Mouse (Mus musculus) limb, embryonic 11.5 days (tissue): ENCODE results near the gene Shq1. TPM values are rescaled to one million over a fixed set of nuclear protein-coding genes. Genes with fewer than 3 reads are reported as not detected.

Experiments
- ATAC-seq: fragments of 200-750 bp; cut with Nextera tagmentation; 2 replicates; pipeline ENCODE4 v1.8.0; 2017; ENCODE audit warnings: low read depth; ENCODE audit not compliant: insufficient number of reproducible peaks, low FRiP score, low TSS enrichment
- DNase-seq: peaks from one replicate; pipeline ENCODE4 v3.0.0-alpha.2; 2015; ENCODE audit warnings: low spot score
- H3K27ac ChIP-seq: fragments of 300-500 bp; sonication (generic); replicated peaks from 2 replicates; pipeline ENCODE4 v1.5.1; 2014; ENCODE audit warnings: low read depth, mild to moderate bottlenecking, low read length
- H3K27me3 ChIP-seq: fragments of 300-500 bp; sonication (generic); 2 replicates; pipeline ENCODE4 v1.6.1; 2014; ENCODE audit warnings: mild to moderate bottlenecking, low read length, mixed read lengths; ENCODE audit not compliant: control insufficient read depth, insufficient read depth
- H3K36me3 ChIP-seq: fragments of 300-500 bp; sonication (generic); 2 replicates; pipeline ENCODE4 v1.6.1; 2014; ENCODE audit warnings: mild to moderate bottlenecking, low read length, moderate library complexity, mixed read lengths; ENCODE audit not compliant: control insufficient read depth, insufficient read depth
- H3K4me1 ChIP-seq: fragments of 300-500 bp; sonication (generic); 2 replicates; pipeline ENCODE4 v1.6.1; 2014; ENCODE audit warnings: low read length, mixed read lengths; ENCODE audit not compliant: control insufficient read depth, insufficient read depth
- H3K4me2 ChIP-seq: fragments of 300-500 bp; sonication (generic); 2 replicates; pipeline ENCODE4 v1.6.1; 2014; ENCODE audit warnings: low read depth, mild to moderate bottlenecking, moderate library complexity; ENCODE audit not compliant: severe bottlenecking
- H3K4me3 ChIP-seq: fragments of 300-500 bp; sonication (generic); 2 replicates; pipeline ENCODE4 v1.5.1; 2014; ENCODE audit warnings: low read depth, low read length
- H3K9ac ChIP-seq: fragments of 300-500 bp; sonication (generic); 2 replicates; pipeline ENCODE4 v1.6.1; 2014; ENCODE audit warnings: mild to moderate bottlenecking, low read length
- H3K9me3 ChIP-seq: fragments of 300-500 bp; sonication (generic); 2 replicates; pipeline ENCODE4 v1.6.1; 2016; ENCODE audit warnings: low read length; ENCODE audit not compliant: control insufficient read depth
- WGBS: fragments of 180-500 bp; shearing (Covaris S2); extraction: QIAGEN DNeasy Blood & Tissue Kit; methylation state at CpG from one replicate; pipeline ENCODE4 v1.1.7; 2014; 5-methylcytosine and 5-hydroxymethylcytosine counted together
- polyA plus RNA-seq: library from polyadenylated mRNA; unstranded; fragments of >200 nt; fragmentation: Nextera tagmentation; extraction: Ambion mirVana; gene quantifications from 2 replicates; pipeline ENCODE4 v1.2.1, GENCODE M21; 2014

Shq1 gene
- polyA plus RNA-seq, 1 experiment from 2014 or later, result 20.3 TPM

DNA sequence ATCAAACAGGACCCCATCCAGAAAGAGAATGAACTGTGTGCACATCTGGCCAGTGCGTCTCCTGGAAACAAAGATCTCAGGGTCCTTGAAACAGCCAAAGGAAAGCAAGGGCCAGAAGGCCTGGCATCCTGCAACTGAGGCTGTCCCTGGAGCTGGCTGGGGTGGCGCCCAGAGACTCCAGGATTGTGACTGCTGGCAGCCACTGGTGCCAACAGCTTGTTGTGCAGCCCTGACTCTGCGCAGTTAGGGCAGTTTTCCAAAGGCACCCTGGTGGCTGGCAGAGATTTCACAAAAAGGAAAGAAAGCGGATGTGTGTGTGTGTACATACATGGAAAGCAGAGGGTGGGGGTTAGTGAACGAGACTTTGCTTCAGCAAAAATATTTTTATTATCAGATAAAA is 10.6 kb downstream of the Shq1 start:
- WGBS, result 88% methylated on average over 5 of the region's 5 CpGs
- no peaks in the 10 kb centered on the region; the same call in 1 of the 2 replicates for H3K36me3 ChIP-seq

DNA sequence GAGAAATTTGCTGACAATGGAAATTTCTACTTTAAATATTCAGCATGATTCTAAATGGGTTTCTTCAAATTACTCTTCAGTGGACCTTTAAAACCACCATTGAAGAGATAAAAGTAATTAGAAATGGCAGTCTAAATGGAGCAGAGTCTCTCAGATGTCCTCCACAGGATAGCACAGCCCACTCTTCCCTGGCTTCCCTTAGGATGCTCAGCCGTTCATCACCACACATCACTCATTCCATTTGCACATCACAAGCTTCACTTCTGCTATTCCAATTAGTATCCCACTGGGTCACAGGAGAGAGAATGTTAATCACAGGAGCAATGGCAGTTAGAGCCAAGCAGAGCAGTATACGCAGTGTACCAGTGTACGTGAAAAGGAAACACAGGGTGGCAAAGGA is 18.4 kb downstream of the Shq1 start:
- H3K27me3 ChIP-seq, result no peaks in the 10 kb centered on the region
- H3K4me3 ChIP-seq, result no peak overlapping the region
- H3K4me2 ChIP-seq, result no peak overlapping the region
- no peak overlapping the region for H3K27ac ChIP-seq
- no peak for ATAC-seq
- no peaks in the 10 kb centered on the region for H3K4me1 ChIP-seq
- H3K36me3 ChIP-seq, result no peaks in the 10 kb centered on the region
- no peaks in the 10 kb centered on the region for H3K9me3 ChIP-seq
- no peak for DNase-seq
- WGBS, result 63% methylated on average over 3 of the region's 3 CpGs
- H3K9ac ChIP-seq, result no peak overlapping the region

More for the DNA sequence above, 10.6 kb downstream of the Shq1 start:
- Histone ChIP-seq H3K9me3 (no peaks in the 10 kb centered on the region), H3K9ac (no peak overlapping the region), H3K4me2 (no peak overlapping the region), H3K27me3 (no peaks in the 10 kb centered on the region), H3K4me1 (no peaks in the 10 kb centered on the region), H3K27ac (no peak overlapping the region), H3K4me3 (no peak overlapping the region)
- DNase-seq (no peak), ATAC-seq (no peak)

DNA sequence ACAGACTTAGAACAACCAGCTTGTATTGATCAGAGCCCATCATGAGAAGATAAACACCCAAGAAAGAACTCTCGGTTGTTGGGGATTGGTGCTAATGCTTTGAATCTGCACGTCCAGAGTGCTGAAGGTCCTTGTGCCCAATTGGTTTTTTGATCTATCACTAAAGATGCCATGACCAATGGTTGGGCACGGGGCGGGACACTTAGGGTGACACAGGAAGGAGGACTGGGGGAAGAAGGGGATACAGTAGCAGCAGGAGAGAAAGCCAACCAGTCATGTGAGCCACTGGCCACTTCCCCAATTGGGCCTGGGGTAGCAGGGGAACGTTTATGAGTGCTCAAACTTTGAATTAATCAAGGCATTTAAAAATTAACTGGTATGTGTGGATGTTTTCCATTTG is 23.8 kb downstream of the Shq1 start:
- DNase-seq (no peak), ATAC-seq (no peak)
- whole genome bisulfite sequencing, result 76% methylated on average over 5 of the region's 5 CpGs
- Histone ChIP-seq H3K9ac (no peak overlapping the region), H3K9me3 (no peaks in the 10 kb centered on the region), H3K4me2 (no peak overlapping the region), H3K27ac (no peak overlapping the region), H3K4me3 (no peak overlapping the region), H3K36me3 (no peaks in the 10 kb centered on the region), H3K4me1 (peaks cover 4% of the 10 kb centered on the region; the same call in 1 of the 2 replicates), H3K27me3 (no peaks in the 10 kb centered on the region)

DNA sequence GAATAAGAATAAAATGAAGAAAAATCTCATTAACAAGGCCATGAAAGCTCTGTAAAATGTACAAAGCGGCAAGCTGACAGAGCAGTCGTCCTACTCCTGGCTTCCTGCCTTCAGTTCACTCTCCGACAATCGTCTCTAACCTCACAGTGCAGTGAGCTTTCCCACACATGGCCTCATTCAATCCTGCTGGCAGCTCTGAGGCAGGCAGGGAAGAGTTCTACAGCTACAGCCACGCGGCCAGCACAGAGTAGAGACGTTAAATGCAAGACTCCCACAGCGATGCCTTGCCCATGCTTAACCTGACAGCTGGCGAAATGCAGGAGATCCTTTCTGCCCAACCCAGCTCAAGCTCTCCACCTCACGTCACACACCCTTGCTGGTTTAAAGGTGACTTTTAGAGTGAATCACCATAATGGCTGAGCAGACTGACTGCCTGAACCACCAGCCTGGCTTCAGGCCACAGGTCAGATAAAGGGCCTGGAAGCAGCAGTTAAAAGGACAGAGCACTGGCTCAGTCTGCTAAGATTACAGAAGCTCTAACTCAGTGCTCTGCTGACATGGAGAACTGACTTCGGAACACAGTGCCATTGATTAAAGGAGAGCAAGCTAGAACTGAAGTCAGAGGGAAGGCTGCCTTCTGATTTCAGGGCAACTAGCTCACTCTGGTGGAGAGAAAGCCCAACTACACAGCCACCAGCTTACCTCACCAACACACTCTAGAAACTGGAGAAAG is 25.3 kb downstream of the Shq1 start:
- H3K4me2 ChIP-seq, result no peak overlapping the region
- ATAC-seq (peak; percentile 67), DNase-seq (peak; percentile 62)

DNA sequence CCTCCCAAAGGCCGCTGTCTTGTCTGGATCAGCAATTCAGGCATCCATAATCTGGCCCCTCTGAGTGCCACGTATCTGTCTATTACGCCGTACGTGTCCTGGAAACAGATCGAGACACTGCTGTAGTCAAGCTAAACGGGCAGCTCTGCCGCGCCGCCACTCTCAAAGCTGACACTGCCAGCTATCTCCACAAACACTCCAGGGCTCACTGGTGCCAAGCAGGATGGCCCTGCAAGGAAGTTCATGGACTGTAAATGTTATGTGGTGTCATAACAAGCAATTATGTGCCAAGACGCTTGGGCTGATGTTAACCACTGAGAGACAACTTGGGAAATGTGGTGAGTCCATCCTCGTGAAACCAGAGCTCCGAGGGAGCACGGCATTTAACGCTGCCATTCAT is 26.3 kb downstream of the Shq1 start:
- Histone ChIP-seq H3K9ac (no peak overlapping the region), H3K27me3 (no peaks in the 10 kb centered on the region), H3K4me1 (peaks cover 4% of the 10 kb centered on the region; the same call in 1 of the 2 replicates), H3K4me3 (no peak overlapping the region), H3K36me3 (no peaks in the 10 kb centered on the region), H3K4me2 (no peak overlapping the region), H3K9me3 (no peaks in the 10 kb centered on the region), H3K27ac (no peak overlapping the region)
- ATAC-seq (no peak), DNase-seq (no peak)
- WGBS, result 90% methylated on average over 15 of the region's 15 CpGs

More for the DNA sequence above, 25.3 kb downstream of the Shq1 start:
- no peak overlapping the region for H3K4me3 ChIP-seq
- H3K27me3 ChIP-seq, result no peaks in the 10 kb centered on the region
- H3K36me3 ChIP-seq, result no peaks in the 10 kb centered on the region
- no peaks in the 10 kb centered on the region for H3K9me3 ChIP-seq
- peaks cover 4% of the 10 kb centered on the region; the same call in 1 of the 2 replicates for H3K4me1 ChIP-seq
- 67% methylated on average over 11 of the region's 11 CpGs for WGBS
- no peak overlapping the region for H3K9ac ChIP-seq
- no peak overlapping the region for H3K27ac ChIP-seq

DNA sequence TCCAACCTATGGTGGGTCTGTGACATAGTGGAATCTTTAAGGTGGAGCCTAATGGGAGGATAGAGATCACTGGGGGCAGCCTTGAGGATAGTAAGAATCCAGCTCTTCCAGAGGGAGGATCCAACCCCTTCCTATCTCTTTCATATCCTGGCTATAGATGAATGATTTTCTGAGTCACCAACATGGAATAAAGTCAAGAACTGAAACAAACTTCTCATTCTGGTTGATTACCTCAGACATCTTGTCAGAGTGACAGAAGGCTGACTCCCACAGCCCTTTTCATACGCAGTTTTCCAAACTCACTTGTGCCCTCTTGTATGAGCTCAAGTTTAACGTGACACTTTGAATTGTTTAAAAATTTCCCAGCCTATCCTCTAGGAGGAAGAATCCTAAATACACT is 28.2 kb downstream of the Shq1 start:
- no peak for ATAC-seq
- H3K4me2 ChIP-seq, result no peak overlapping the region
- no peak for DNase-seq
- H3K4me1 ChIP-seq, result peaks cover 4% of the 10 kb centered on the region; the same call in 1 of the 2 replicates
- no peak overlapping the region for H3K9ac ChIP-seq
- no peaks in the 10 kb centered on the region for H3K9me3 ChIP-seq
- H3K27ac ChIP-seq, result no peak overlapping the region
- 92% methylated on average over 2 of the region's 2 CpGs for WGBS
- no peak overlapping the region for H3K4me3 ChIP-seq
- H3K36me3 ChIP-seq, result no peaks in the 10 kb centered on the region
- H3K27me3 ChIP-seq, result no peaks in the 10 kb centered on the region

DNA sequence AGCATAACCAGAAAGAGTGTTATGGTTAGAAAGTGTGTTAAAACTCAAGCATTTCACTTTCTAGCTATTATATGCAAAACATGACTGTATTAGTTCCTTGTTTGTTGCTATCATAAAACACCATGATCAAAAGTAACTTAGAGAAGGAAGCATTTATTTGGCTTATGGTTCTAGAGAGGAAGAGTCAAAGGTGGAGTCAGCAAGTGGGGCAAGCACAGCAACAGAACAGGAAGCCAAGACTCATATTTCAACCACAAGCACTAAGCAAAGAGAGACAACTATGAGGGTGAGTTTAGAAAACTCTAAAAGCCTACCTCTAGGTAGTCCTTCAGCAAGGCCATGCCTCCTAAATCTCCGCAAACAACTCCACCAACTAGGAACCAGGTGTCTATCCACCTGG is 30.4 kb downstream of the Shq1 start:
- Histone ChIP-seq H3K27me3 (no peaks in the 10 kb centered on the region), H3K36me3 (no peaks in the 10 kb centered on the region), H3K4me1 (peaks cover 2% of the 10 kb centered on the region; the same call in 1 of the 2 replicates), H3K27ac (no peak overlapping the region), H3K4me3 (no peak overlapping the region), H3K4me2 (no peak overlapping the region), H3K9ac (no peak overlapping the region), H3K9me3 (no peaks in the 10 kb centered on the region)
- 94% methylated on average over 1 of the region's 1 CpGs for WGBS
- no peak for DNase-seq
- no peak for ATAC-seq

DNA sequence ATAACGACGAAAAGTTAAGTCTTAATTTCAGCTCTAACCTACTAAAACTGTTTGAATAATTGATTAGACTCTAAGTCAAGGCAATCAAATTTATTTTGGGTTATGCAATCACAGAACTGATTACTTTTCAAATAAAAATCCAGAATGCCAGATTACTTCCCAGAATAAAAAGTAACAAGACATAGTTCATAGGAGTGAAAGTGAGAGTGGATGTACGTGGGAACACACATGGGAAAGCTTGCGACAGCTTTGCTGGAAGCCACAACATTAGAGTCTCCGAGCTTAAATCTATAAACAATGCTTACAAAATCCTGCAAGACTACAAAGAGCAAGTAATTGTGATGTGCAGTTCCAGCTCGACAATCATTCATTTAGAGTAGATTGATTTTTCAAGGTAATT is 41.9 kb downstream of the Shq1 start:
- Histone ChIP-seq H3K4me3 (no peak overlapping the region), H3K4me1 (no peaks in the 10 kb centered on the region), H3K27ac (no peak overlapping the region), H3K4me2 (no peak overlapping the region), H3K36me3 (peaks cover 3% of the 10 kb centered on the region; the same call in 1 of the 2 replicates), H3K27me3 (no peaks in the 10 kb centered on the region), H3K9ac (no peak overlapping the region), H3K9me3 (no peaks in the 10 kb centered on the region)
- 90% methylated on average over 6 of the region's 6 CpGs for WGBS
- DNase-seq, result no peak
- ATAC-seq, result no peak

DNA sequence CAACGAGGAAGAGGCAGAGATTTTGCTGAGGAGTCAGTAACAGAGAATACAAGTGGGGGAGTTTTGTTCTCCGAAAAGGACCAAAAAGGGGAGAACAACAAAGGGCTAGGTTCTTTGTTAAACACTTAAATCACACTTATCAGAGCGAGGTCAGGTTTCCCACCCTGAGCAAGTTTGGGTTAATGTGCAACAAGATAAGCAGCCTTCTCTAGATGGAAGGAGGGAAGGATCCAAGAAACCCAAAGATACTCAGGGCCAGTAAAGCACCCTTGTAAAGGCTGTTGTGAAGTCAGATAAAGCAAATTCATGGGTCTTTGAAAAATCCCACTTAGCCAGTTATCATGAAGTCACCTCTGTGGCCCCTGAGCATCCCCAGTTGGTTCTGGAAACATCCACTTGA is 42.7 kb downstream of the Shq1 start:
- Histone ChIP-seq H3K9ac (no peak overlapping the region), H3K27ac (no peak overlapping the region), H3K36me3 (peaks cover 3% of the 10 kb centered on the region; the same call in 1 of the 2 replicates), H3K4me1 (no peaks in the 10 kb centered on the region), H3K4me2 (no peak overlapping the region), H3K4me3 (no peak overlapping the region), H3K27me3 (no peaks in the 10 kb centered on the region), H3K9me3 (no peaks in the 10 kb centered on the region)
- 91% methylated on average over 3 of the region's 3 CpGs for WGBS
- ATAC-seq (no peak), DNase-seq (no peak)
